Mouse (Mus musculus): ENCODE measurements around the gene Agmat. TPM values are rescaled to one million over a fixed set of nuclear protein-coding genes. Genes with fewer than 3 reads are reported as not detected.
A peak's percentile ranks its signal among the peaks of the same experiment; 100 is the strongest.

Gene Agmat
- polyA plus RNA-seq, 1 experiment, result 0.05 TPM

GRCm38 (mm10) chr4:141722731-141723672 lies 23.5 kb upstream of the Agmat start, which contains the start of gene Ddi2:
TSS of gene Ddi2 (minus strand) at chr4:141723419.
- peak; percentile 96 for TF ChIP-seq POLR2A (IDR thresholded peaks at IDR 0.05; ENCODE audit: borderline replicate concordance, extremely low read depth, insufficient read depth, insufficient read length, poor library complexity, severe bottlenecking)
- no peak for TF ChIP-seq CTCF (IDR thresholded peaks at IDR 0.05; ENCODE audit: borderline replicate concordance, extremely low read depth, insufficient read depth, insufficient read length)
- DNase-seq (ENCODE audit: low read depth), result peak; percentile 97

DNA sequence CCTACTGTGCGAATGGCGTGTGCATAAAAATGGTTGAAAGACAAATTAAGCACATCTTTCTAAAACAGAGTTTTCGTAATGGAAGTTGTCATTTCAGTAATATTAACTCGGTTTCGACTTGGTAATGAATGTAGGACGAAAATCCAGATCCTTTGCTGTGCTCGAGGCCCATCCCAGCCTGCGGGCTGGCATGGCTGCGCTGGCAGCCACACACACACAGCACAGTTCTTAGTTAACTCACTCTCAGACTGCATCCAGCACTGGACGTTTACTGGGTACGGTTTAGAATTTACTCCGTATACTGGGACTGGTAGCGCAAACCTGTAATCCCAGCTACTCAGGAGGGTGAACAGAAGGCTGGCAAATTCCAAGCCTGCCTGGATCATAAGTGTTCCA lies 22.8 kb upstream of the Agmat start:
- DNase-seq (ENCODE audit: low read depth), result no peak
- TF ChIP-seq POLR2A (IDR thresholded peaks at IDR 0.05; ENCODE audit: borderline replicate concordance, extremely low read depth, insufficient read depth, insufficient read length, poor library complexity, severe bottlenecking), result no peak
- TF ChIP-seq CTCF (IDR thresholded peaks at IDR 0.05; ENCODE audit: borderline replicate concordance, extremely low read depth, insufficient read depth, insufficient read length), result no peak

GRCm38 (mm10) chr4:141724594-141724993 lies 21.9 kb upstream of the Agmat start:
- DNase-seq (ENCODE audit: low read depth), result no peak
- TF ChIP-seq CTCF (IDR thresholded peaks at IDR 0.05; ENCODE audit: borderline replicate concordance, extremely low read depth, insufficient read depth, insufficient read length), result no peak
- no peak for TF ChIP-seq POLR2A (IDR thresholded peaks at IDR 0.05; ENCODE audit: borderline replicate concordance, extremely low read depth, insufficient read depth, insufficient read length, poor library complexity, severe bottlenecking)

- TF ChIP-seq CTCF (IDR thresholded peaks at IDR 0.05; ENCODE audit: borderline replicate concordance, extremely low read depth, insufficient read depth, insufficient read length) (no peak), POLR2A (IDR thresholded peaks at IDR 0.05; ENCODE audit: borderline replicate concordance, extremely low read depth, insufficient read depth, insufficient read length, poor library complexity, severe bottlenecking) (no peak)
- DNase-seq (ENCODE audit: low read depth), result no peak
Measured at GRCm38 (mm10) chr4:141725277-141725676, 21.2 kb upstream of the Agmat start.

DNA sequence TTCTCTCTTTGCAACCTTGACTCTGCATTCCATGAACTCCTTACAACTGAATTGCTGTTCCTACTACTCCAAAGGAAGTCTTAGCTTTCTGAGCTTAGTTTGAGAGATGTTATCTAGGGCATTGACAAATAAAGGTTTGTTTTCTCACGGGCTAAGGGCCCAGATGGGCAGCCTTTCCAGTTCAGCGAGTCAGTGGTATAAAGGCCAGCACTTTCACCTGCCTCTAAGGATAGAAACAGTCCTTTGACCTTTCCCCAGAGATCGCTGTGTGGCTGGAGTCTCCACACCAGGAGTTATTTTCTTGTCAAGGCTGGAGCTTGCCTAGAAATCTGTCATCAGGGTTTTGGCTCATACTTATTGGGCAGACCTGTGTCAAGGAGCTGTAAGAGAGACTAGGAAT lies 20.7 kb upstream of the Agmat start:
- no peak for DNase-seq (ENCODE audit: low read depth)
- no peak for TF ChIP-seq CTCF (IDR thresholded peaks at IDR 0.05; ENCODE audit: borderline replicate concordance, extremely low read depth, insufficient read depth, insufficient read length)
- no peak for TF ChIP-seq POLR2A (IDR thresholded peaks at IDR 0.05; ENCODE audit: borderline replicate concordance, extremely low read depth, insufficient read depth, insufficient read length, poor library complexity, severe bottlenecking)

- DNase-seq (ENCODE audit: low read depth), result no peak
- TF ChIP-seq CTCF (IDR thresholded peaks at IDR 0.05; ENCODE audit: borderline replicate concordance, extremely low read depth, insufficient read depth, insufficient read length) (no peak), POLR2A (IDR thresholded peaks at IDR 0.05; ENCODE audit: borderline replicate concordance, extremely low read depth, insufficient read depth, insufficient read length, poor library complexity, severe bottlenecking) (no peak)
Measured at GRCm38 (mm10) chr4:141729266-141729665, 17.2 kb upstream of the Agmat start.

DNA sequence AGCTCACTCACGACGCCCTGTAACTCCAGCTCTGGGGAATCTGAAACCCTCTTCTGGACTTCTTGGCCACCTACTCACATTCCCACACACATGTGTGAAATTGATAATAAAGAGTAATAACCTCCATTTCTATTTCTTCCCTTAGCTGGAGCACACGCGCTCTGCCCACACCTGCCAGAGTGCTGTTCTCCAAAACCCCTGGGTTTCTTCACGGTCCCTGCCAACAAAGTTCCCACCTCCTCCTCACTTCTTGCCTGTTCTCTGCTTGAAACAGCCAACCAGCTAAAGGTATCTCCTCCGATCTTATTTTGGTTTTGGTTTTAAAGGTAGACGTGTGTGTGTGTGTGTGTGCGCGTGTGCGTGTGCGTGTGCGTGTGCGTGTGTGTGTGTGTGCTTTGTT lies 16.1 kb upstream of the Agmat start:
- no peak for TF ChIP-seq CTCF (IDR thresholded peaks at IDR 0.05; ENCODE audit: borderline replicate concordance, extremely low read depth, insufficient read depth, insufficient read length)
- TF ChIP-seq POLR2A (IDR thresholded peaks at IDR 0.05; ENCODE audit: borderline replicate concordance, extremely low read depth, insufficient read depth, insufficient read length, poor library complexity, severe bottlenecking), result no peak
- no peak for DNase-seq (ENCODE audit: low read depth)

DNA sequence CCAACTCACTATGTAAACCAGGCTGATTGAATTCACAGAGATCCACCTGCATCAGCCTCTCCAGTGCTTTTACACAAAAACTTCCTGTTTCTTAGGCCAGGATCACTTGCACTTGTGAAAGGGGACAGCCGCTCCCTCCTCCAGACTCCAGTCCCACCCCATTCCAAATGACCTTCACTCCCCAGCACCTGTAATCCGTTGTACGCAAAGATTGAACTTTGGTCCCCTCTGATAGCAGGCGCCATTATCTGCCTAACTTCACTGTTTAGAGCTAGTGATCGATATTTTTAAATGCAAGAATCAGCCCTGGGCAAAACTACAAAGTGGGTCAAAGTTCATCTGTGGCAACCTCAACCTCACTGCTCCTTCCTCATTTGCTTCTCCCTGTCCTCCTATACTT lies 14.7 kb upstream of the Agmat start:
- TF ChIP-seq POLR2A (IDR thresholded peaks at IDR 0.05; ENCODE audit: borderline replicate concordance, extremely low read depth, insufficient read depth, insufficient read length, poor library complexity, severe bottlenecking) (no peak), CTCF (IDR thresholded peaks at IDR 0.05; ENCODE audit: borderline replicate concordance, extremely low read depth, insufficient read depth, insufficient read length) (no peak)

DNA sequence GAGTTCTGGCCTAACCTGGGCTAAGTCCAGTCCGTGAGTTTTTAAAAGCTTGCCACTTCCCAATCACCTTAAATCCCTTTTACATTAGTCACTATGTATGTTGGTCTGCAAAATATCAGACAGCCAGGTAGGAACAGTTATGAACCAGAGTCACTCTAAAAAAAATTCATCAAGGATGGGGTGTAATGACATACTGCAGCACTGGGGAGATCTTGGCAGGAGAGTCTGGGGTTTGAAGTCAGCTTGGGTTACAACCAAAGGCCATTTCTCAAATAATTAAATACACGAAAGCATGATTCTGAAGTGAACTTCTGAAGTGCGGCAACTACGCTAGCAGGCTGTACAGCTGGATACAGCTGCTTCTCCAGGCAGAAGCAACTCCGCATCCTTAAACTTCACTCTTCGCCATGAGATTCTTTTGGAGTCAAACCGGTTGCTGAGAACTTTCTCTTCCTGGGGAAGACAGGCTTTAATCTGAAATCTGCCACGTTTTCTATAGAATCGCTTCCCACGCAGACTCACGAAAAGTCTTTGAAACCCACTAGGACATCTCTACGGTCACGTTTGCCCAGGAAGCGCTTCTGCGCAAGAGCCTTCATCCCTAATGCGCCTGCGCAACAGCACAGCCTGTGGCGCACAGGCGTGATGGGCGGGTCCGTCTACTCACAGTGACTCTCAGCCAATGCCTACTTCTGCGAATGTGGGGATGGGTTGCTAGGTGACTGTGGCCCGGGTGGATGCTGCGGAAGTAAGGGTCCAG lies 11.8 kb upstream of the Agmat start:
- TF ChIP-seq CTCF (IDR thresholded peaks at IDR 0.05; ENCODE audit: borderline replicate concordance, extremely low read depth, insufficient read depth, insufficient read length) (no peak), POLR2A (IDR thresholded peaks at IDR 0.05; ENCODE audit: borderline replicate concordance, extremely low read depth, insufficient read depth, insufficient read length, poor library complexity, severe bottlenecking) (no peak; the same call in 1 of the 2 replicates)

More for the DNA sequence above, 14.7 kb upstream of the Agmat start:
- DNase-seq (ENCODE audit: low read depth), result no peak

GRCm38 (mm10) chr4:141735206-141735560 lies 11.3 kb upstream of the Agmat start:
- TF ChIP-seq CTCF (IDR thresholded peaks at IDR 0.05; ENCODE audit: borderline replicate concordance, extremely low read depth, insufficient read depth, insufficient read length) (no peak), POLR2A (IDR thresholded peaks at IDR 0.05; ENCODE audit: borderline replicate concordance, extremely low read depth, insufficient read depth, insufficient read length, poor library complexity, severe bottlenecking) (no peak)

More for the DNA sequence above, 11.8 kb upstream of the Agmat start:
- peak; percentile 98 for DNase-seq (ENCODE audit: low read depth)

DNA sequence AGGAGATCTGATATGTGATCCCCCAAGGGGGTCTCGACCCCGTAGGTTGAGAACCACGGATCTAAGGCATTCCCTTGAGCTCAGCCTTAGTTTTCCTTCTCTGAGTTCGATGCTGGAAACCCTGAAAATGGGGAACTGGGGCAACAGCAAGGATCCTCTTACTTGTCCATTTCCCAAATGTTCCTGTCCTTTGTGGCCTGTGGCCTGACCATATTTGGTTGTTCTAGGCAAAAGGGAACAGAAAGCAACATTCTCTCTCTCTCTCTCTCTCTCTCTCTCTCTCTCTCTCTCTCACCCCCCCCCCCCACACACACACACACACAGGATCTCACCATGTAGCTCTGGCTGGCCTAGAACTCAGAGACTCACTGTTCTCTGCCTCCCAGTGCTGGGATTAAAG lies 9.6 kb upstream of the Agmat start:
- TF ChIP-seq CTCF (IDR thresholded peaks at IDR 0.05; ENCODE audit: borderline replicate concordance, extremely low read depth, insufficient read depth, insufficient read length), result no peak
- no peak for TF ChIP-seq POLR2A (IDR thresholded peaks at IDR 0.05; ENCODE audit: borderline replicate concordance, extremely low read depth, insufficient read depth, insufficient read length, poor library complexity, severe bottlenecking)
- no peak for DNase-seq (ENCODE audit: low read depth)

More at GRCm38 (mm10) chr4:141735206-141735560, 11.3 kb upstream of the Agmat start:
- DNase-seq (ENCODE audit: low read depth), result no peak
